Mouse (Mus musculus) lung, postnatal 4 days (tissue): Measurements from ENCODE around the gene Tmem231.

ENCODE experiments used
- DNase-seq, 2 experiments: peaks; one replicate each; pipeline ENCODE4 v3.0.0; 2021

The Tmem231 gene

GRCm38 (mm10) chr8:111933348-111934076 lies at the start of gene Tmem231:
Gene Tmem231, minus strand, starts transcription at chr8:111933881.
- DNase-seq: peak; percentile 89 to 92

- DNase-seq: peak; percentile 29 to 32
Observed at GRCm38 (mm10) chr8:111982116-111982515, 48.4 kb upstream of the Tmem231 start.

- DNase-seq: no peak
Observed at GRCm38 (mm10) chr8:111978147-111978546, 44.5 kb upstream of the Tmem231 start.

DNA sequence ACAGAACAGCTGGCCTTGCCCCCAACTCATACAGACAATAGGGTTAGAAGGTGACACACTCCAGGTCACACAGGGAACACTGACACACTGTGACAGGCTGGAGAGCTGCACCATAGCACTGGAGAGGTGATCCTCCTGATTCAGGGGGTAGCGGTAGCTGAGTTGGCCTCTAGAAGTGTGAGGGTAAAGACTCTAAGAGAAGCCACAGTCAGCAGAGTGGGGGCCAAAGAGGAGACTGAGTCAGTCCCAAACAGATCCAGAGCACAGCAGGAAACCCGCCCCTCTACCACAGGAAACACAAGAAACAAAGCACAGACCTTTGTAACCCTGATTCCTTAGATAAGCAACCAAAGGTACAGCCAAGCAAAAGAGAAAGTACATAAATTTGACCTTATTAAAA lies 42.6 kb upstream of the Tmem231 start:
- DNase-seq: no peak

- no peak for DNase-seq
Observed at GRCm38 (mm10) chr8:111975706-111976105, 42.0 kb upstream of the Tmem231 start.

DNA sequence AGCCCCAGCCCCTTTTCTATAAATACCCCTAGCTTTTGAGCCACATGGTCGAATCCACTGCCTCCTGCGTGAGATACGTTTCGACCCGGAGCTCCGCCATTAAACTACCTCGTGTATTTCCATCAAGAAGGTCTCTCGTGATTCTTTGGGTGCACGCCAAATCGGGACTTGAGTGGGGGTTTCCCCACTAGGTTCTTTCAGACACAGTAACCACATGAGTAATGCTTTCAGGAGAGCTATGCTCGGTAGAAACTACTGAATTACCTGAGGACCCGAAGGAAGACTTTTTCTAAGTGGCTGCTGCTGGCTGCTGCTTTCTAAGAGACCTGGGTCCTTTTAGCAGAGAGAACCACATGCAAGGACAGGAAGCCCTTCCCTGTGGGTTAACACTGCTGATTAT lies 40.5 kb upstream of the Tmem231 start:
- DNase-seq: no peak

DNA sequence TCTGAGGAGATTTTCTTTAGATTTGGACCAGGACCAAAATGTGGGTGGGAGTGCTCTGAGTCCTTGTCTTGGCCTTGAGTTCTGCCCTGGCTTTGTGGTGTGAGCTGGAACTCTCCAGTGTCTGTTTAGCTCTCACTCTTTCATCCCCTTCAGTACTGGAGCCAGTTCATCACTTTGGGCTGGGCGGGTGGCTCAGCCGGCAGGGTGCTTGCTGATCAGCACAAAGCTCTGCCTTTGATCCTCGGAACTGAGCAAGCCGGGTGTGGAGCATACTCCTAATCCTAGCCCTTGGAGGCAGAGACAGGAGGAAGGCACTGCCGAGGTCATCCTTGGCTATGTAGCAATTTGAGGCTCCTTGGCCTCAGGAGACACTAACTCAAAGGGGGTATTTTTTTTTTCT lies 35.3 kb upstream of the Tmem231 start:
- no peak for DNase-seq

GRCm38 (mm10) chr8:111968541-111968940 lies 34.9 kb upstream of the Tmem231 start:
- no peak for DNase-seq

DNA sequence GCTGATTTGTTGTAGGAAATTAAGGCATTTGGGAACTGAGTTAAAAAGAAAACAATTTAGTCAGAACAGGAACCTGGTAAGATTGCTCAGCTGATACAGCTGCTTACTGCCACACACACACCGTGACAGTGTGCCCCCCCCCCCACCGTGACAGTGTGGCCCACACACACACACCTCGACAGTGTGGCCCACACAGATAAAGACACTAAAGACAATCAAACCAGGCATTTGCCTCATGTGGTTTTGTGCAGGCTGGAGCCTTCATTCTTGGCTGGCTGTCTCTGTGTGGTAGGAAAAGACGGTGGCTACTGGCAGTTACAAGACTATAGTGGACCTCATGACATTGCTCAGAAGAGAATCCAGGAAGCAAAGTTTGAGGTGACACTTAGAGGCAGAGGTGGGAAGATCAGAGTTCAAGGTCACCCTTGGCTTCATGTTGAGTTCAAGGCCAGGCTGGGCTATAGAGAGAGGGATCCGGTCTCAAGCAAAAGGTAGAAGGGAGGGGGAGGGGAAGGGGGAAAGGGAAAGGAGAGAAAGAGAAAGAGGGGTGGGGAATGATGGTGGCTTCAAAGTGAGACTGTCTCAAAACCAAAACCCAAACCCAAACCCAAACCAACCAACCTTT lies 33.7 kb upstream of the Tmem231 start:
- no peak for DNase-seq

DNA sequence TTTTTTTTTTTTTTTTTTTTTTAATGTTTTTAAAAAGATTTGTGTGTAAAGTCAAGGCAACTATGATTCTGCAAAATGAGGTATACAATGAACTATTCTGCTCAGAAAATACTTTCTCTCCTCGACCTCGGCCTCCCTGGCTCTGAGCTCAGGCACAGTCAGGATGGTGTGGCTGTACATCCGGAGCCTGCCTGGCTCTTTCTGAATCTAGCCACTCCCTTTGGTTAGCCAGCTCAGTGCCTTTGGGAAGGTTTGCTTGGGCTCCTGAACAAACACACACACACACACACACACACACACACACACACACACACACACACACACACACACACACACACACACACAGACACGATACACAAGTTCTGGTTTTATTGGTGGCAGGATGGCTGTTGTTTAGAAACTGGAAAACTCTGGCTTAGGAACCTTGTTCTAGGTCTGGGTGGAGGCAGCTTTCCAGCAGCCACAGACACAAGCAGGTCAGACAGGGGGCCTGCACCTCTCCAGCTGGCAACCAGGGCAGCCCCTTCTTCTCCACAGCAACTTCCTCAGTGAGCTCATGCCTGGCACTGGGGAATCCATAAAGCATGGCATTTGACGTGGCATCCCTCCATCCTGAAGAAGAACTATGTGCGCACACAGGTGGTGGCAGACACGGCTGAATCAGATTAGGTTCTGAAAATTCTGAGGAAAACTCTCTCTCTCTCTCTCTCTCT lies 31.3 kb upstream of the Tmem231 start:
- peak in 1 of 2 experiments; percentile 39 for DNase-seq

DNA sequence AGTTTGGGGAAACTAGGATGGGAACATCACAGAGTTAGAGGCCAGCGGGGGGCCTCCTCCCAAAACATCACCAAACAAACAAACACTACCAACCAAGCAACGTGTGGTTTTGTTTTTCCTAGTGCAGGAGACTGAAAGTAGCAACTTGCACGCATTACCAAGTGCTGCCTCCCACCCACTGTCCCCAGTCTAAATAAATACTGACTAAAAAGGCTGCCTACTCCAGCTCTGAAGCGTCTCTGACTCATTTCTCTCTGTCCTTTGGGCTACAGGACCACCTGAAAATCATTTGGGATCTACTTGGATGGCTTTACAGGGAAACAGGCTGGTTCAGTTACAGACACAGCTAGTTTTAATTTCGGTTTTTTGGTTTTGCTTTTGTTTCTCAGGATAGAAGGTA lies 30.7 kb upstream of the Tmem231 start:
- no peak for DNase-seq

DNA sequence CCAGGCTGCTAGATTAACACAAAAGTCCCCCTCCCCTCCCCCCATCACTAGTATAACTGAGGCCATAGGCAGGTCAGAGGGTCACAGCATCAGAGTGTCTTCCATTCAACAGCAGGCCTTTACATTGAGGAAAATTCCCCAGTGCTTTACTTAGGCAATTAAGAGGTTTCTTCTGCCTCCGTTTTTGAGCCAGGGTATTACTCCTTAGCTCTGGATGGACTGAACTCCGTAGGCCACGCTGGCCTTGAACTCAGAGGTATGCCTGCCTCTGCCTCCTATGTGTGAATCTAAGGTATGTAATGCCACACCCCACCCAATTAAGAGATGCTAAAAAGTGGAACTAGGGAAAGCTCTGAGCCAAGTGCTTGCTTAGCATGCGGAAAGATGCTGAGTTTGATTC lies 29.9 kb upstream of the Tmem231 start:
- DNase-seq: no peak

- no peak for DNase-seq
Observed at GRCm38 (mm10) chr8:111963091-111963490, 29.4 kb upstream of the Tmem231 start.

DNA sequence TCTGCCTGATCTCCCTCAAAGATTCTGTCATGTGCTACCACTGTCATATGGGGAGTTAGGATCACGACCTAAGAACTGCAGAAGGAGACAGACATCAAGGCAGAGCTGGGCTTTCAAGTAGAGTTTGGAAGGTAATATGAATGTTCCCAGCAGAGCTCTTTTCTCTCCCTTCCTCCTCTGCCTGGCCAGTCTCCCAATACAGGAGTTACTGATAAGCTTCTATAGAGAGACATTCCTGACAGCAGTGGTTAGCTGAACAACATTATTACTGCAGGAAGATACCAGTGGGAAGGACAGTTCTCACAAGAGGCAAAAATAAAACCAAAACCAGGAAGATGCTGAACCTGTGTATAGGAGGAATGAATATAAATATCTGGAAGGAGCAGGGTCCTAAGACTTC lies 28.9 kb upstream of the Tmem231 start:
- DNase-seq: no peak

- DNase-seq: no peak
Observed at GRCm38 (mm10) chr8:111961330-111961729, 27.6 kb upstream of the Tmem231 start.

GRCm38 (mm10) chr8:111960591-111961321 lies 27.1 kb upstream of the Tmem231 start:
- DNase-seq: no peak

GRCm38 (mm10) chr8:111957231-111957630 lies 23.6 kb upstream of the Tmem231 start:
- no peak for DNase-seq

GRCm38 (mm10) chr8:111955879-111956278 lies 22.2 kb upstream of the Tmem231 start:
- no peak for DNase-seq

DNA sequence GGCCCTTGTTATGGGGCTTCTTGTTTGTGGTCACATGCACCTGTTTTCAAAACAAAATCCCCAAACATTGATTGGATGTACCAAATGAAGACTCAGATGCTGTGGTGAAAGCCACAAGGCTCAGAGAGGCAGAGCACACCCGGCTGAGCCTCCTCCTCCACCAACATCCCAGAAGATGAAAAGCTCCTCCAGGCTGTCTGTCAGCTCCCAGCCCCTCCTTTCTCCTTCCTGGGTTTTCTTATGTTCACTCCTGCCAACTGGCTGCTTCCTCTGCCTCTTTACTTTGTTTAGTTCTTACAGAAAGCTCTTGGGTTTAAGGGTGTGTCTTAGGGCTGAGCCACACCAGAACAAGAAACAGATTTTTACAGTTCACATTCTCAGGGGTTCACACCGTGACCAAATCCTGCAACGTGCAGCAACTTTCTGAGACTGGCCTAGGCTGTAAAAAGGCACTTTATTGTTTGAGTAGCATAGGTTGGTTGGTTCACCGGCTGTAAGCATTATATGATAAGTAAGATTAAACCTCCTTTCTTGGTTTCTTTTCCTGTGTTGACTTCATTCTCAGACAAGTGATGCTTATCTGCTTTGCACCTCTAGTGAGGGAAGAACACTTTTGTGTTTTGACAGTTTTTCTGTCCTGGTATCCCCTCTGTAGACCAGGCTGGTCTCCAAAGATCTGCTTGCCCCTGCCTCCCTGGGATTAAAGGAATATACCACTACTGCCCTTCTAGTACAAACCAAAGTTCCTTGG lies 21.3 kb upstream of the Tmem231 start:
- no peak for DNase-seq

- DNase-seq: no peak
Observed at GRCm38 (mm10) chr8:111951936-111952335, 18.3 kb upstream of the Tmem231 start.

DNA sequence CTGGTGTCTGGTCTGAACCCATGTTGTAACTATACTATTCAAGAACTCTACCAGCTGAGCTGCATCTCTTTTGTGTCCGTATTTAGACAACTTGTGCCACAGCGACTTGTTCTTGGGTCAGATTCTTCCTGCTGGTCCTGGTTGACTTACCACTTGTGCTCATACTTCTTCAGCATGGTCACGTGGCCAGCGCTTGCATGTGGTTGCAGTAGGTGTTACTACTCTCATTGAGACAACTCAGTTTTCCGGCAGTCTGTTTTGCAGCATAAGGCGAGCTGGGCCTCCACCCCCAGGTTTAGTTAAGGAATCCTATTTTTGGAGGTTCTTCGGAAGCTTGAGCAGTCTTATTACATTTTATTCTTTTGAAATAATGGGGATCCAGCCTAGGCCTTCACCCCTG lies 17.6 kb upstream of the Tmem231 start:
- peak in 1 of 2 experiments; percentile 5 for DNase-seq

- DNase-seq: no peak
Observed at GRCm38 (mm10) chr8:111950846-111951245, 17.2 kb upstream of the Tmem231 start.

GRCm38 (mm10) chr8:111947954-111948353 lies 14.3 kb upstream of the Tmem231 start:
- DNase-seq: no peak
